Mouse (Mus musculus) mesoderm, embryonic 11.5 days (tissue): ENCODE measurements around the gene Atp1b2.
A peak's percentile ranks its signal among the peaks of the same experiment; 100 is the strongest.

Experiments used
- DNase-seq: peaks from one replicate; pipeline ENCODE4 v3.0.0-alpha.2; 2012; ENCODE audit warnings: low read depth, low spot score

The Atp1b2 gene

DNA sequence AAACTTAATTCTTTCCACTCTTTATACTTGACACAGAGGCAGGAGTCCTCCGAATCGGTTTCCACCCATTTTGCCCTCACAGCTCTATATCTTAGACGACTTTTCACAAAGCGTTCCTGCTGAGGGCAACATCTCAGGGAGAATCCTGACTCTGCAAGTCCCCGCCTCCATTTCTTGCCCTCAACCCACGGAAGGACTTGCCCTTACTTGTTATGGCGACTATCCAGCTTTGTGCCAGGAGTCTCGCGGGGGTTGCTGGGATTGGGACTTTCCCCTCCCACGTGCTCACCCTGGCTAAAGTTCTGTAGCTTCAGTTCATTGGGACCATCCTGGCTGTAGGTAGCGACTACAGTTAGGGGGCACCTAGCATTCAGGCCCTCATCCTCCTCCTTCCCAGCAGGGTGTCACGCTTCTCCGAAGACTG, 25.6 kb downstream of the Atp1b2 start, which contains the start of the genes Wrap53 and Trp53:
Gene Wrap53 (minus strand): TSS at position 165 of the 424 bp plus-strand sequence.
Gene Trp53 (plus strand): TSS at position 269 of the 424 bp plus-strand sequence.
- peak; percentile 95 for DNase-seq

DNA sequence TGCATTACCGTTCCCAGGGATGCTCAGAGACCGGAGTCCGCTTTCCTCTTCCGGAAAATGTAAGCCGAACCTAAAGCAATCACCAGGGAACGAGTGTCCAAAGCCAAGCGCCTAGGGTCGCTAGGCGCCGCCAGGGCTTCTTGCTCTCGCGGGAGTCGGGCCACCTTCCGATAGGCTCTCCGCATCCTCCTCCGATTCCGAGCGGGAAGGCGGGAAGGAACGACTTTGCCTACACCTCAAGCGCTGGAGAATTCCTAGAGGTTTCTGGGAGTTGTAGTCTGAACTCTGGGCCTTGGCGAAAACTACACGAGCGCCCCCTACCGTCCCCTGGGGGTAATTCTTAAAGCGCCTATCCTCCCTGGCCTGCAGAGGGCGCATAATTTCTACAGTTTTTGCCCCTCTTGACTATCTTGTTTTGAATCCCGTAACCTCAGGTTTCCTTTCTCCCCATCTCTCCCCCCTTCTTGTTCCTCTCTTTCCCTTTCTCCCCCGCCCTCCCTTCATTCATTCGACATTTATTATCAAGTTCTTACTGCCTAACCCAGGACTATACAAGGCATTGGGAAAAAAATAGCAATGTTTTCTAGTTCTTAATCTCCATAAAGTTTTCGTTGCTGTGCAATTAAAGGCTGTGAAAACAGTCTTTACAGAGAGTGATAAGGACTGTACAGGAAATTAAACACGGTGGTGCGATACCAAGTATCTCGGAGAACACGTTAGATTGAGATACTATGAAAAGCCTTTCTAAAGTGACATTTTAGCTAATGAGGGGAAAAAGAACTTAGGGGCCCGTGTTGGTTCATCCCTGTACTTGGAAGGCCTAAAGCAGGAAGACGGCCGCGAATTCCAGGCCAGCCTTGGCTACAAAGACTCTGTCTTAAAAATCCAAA, 26.4 kb downstream of the Atp1b2 start:
- DNase-seq: peak; percentile 99

DNA sequence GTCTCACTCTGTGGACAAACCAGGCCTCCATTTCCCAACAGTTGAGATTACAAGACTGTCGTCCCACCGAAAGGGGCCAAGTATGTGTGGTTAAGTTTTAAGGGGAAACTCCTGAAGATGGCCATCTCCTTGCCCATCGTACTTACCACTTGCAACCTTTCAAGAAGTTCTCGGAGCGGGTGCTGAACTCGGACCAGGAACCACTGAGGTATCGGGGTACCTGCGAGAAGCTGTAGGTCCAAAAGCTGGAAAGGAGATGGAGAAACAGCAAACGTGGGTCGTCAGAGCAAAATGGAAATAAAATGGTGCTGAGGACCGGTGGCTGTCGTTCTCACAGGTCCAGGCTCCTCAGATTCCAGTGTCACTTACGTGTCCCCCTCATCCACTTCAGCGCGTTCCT, 27.4 kb downstream of the Atp1b2 start:
- DNase-seq: no peak

DNA sequence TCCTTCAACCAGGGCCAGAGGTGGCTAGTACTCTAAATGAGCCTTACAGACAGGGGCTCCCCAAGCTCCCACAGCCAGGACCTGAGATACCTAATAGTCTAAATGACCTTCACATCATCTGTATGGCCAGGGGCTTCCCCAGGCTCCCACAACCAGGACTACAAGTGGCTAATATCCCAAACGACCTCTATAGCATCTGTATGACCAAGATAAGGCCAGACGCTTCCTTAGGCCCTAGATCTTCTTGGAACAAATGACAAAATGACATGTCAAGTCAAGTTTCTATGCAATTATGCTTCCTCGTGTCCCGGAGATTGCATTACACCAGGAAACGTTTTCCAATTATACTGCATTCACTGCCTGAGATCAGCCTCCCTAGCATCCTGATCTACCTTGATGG, 29.4 kb downstream of the Atp1b2 start:
- DNase-seq: no peak

DNA sequence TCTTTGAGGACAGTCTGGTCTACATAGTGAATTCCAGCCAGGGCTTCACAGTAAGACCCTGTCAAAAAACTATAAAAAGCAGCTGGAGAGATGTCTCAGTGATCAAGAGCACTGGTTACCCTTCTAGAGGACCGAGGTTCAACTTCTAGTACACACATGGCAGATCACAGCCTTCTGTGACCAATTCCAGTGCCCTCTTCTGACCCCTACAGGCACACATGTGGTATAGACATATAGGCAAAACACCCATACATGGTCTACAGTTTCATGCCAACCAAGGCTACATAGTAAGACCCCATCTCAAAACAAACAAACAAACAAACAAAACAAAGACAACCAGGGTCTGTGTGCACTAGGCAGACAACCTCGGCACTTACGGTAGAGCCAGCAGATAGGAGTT, 30.5 kb downstream of the Atp1b2 start:
- DNase-seq: peak; percentile 56

DNA sequence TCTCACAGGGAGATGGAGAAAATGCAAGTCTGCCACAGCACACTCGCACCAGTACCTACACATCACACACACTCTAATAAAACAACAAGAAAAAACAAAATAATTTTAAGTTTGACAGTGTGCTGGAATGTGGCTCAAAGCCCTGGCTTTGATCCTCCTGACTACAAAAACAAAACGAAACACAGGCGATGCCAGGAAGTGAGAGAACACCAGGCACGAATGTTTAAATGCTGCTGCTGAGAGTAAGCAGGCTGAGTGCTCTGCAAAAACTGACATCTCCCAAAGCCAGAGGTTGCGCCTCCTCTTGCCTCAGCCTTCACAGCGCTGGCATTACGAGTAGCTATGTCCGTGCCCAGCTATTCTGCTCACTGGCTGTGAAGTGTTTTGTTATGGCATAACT, 40.6 kb downstream of the Atp1b2 start:
- no peak for DNase-seq

DNA sequence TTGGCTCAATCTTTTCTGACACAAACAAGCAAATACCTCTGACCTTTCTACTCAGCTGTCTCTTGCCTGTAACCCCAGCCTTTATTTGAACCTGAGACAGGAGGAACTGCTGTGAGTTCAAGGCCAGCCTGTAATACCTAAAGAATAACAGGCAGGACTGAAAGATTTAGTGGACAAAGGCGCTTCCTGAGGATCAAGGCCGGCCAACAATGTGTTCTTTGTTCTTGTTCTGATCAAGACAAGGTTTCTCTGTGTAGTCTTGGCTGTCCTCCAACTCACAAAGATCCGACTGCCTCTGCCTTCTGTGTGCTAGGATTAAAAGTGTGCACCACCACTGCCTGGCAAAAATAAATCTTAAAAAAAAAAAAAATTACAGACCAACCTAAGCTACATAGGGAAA, 41.4 kb downstream of the Atp1b2 start:
- DNase-seq: no peak

DNA sequence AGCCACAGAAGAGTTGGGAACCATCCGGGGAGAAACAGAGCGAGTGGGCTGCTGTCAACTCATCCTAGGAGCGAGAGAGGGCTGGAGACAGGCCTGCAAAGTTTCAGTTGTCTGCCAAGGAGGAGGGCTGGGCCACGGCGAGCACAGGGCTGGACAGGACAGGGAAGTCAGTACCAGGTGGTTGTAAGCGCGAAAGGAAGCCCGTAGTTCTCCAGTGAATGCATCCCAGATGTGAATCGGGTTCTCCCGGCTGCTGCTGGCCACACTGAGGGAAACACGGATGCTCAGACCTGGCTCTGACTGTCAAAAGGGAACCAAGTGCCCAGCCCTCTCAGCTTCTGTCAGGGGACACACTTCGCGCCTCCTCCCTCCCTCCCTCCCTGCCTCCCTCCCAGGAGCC, 42.4 kb downstream of the Atp1b2 start:
- no peak for DNase-seq

DNA sequence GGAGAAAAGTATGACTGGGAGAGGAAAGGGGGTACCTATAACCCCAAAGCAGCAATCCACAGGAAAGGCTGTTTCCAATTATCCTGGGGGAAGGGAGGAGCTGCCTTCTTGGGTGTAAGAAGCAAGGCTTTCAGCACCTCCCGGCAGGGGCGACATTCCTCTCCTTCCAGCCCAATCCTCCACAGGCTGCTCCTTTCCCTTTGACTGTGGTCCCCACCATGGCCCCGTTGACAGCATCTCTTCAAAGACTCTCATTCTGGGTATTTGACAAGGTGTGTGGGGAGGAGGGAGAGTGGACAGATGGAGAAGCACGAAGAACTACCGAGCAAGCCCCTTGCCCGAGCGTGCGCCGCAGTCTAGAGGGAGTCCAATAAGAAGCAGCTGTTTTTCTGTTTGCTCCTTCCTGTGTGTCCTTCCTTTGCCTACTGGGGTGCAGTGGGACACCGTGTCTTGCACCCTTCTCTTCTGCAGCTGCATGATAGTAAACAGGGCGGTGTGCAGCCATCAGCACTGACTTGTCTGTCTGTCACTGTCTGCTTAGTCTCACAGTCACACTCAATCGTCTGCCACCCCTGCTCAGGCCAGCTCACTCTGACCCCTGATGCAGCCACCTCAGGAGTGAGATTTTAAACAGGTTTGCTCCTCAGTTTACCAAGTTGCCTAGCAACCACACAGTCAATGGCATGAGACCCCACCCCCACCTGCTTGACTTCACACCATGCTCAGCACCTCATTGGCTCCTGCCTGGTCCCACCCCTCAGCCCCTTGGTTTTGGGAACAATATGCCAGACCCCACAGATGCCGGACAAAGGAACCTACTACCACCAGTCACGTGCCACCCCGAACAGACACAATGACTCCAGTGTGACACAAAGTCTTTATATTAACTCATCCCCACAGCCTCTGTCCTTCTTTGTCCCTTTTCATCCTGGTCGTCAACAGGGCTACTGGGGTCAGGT, 44.6 kb downstream of the Atp1b2 start:
- DNase-seq: peak; percentile 74

DNA sequence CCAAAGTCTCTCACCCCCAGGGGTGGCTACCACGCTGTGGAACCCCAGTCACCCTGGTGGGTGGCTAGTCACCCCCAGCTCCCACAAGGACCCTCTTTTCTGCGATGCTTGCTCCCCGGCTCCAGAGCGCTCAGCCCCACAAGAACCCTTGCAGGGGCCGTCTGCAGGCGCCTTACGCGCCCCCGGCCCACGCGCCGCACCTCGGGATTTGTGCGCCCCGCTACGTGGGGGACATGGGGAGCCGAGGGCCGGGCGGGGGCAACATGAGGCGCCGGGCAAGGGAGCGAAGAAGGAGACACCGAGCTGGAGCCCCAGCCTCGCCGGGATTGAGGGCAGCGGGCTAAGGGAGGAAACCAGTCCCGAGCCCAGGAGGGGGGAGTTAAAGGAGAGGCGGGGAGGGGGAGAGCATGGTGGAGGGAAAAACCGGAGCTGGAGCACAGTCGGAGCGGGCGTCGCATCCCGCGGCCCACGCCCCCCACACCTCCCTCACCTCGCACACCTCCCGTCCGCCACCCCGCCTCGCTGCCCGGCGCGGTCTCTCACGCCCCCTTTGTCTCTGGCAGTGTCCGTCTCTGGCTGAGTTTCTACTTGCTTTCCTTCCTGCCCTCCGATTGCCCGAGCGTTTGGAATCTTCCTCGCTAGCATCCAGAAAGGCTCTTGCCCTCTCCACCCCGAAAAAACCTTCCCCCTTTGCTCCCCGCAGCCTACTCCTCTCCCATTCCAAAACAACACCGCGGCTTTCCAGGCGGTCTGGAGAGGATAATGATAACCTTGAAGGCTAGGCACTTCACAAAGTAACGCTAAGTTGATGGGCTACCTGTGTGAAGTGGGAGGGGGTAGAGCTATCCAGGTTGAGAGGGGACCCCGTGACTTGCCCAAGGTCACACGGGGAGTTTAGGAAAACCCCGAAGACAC, 45.6 kb downstream of the Atp1b2 start, which contains the start of gene Efnb3:
Gene Efnb3 (minus strand): TSS at position 355 of the 915 bp plus-strand sequence.
- DNase-seq: peak; percentile 80

DNA sequence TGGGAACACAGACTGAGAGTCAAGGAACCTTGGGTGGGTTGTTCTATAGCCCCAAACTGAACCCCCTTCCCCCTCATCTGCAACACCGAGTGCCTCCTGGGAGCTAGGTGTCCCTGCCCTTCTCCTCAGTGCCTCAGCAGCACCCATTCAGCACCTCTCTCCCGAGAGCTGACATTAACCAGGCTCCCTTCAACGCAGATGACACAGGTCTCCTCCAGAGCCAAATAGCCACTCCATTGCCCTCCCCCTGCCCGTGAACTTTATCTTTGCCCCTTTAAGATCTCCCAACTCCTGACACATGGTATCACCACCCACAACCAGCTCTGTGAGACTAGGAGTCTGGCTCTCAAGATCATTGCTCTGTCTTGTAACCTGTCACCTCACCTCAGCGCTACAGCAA, 46.6 kb downstream of the Atp1b2 start:
- no peak for DNase-seq

DNA sequence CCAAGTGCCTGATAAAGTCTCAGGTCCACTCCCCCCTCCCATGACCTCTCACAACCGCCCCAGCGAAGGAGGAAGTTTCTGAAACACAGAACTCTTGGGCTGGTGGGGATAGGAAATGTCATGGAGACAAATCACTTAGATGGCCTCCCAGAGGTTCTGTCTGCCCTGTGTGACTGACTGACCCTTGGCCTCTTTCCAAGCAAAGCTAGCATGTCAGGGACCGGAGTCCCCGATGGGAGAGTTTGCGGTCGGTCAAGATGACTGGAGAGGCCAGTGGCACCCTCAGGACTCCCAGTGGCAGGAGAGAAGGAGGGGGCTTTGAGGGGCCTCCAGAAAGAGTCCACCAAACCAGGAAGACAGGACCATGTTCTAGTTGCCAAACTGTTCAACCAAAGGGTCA, 47.0 kb downstream of the Atp1b2 start:
- DNase-seq: no peak

DNA sequence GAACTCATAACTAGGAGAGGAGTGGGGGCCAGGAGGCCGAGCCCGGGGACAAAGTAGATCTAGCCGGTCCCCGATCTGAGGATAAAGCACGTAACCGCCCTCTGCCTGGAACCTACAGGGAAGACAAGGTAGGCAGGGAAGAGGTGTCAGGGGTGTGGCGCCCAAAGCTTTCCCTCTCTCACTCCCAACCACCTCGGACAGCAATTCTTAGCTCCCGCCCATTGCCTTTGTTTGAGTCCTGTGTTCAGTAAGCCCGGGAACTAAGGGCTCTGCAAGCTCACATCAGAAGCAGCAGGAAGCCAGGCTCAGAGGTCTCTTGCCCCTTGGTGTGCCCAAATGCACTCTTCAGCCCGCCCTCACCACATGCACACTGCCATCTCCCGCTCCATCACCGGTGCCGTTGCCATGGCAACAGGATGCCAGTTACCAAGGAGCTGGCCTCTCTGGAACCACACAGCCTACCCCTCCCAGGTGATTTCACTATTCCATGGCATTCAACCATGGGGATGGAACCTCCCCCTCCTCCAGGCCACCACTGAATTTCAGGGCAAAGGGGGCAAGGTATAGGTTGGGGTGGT, 48.3 kb downstream of the Atp1b2 start:
- DNase-seq: peak; percentile 79

DNA sequence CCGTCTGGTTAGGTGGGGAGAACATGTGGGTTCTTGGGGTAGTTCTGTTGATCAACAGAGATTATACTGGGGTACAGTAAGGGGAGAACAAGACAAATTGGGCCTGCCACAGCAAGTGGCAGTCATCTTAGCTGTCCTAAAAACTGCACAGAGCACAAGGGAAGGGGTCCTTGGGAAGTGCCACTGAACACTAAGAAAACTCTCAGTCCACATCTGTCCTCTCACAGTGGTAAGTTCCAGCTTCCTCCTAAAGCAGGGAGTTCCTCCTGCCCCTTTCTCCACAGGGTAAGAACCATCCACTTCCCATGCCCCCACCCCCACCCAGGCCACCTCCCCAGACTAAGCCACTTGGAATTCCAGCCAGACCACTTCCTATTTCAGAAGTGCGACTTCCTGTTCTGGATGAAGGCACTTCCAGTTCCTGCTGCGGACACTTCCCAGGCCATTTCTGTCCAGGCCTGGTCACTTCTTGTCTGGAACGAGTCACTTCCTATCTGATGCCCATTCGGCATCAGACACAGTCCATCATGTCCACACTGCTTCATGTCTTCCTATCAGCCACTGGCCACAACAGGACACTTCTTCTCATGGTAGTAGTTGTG, 51.1 kb downstream of the Atp1b2 start:
- DNase-seq: no peak

DNA sequence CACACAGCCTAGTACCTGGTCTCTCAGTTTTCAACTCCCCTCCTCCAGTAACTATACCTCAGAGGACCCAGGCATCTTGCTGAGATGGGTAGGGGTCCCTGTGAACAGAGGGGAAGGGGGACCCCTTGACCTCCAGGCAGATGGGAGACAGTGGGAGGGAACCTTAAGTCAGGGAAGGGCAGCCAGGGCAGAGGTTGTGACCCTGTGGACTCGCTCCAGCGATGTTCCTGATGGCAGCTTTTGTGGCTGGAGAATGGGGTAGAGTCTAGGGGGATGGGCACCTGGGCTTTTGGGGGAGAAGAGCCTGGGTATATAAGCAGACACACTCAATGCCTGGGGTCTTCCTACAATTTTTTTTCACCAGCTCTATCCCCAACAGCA, 52.4 kb downstream of the Atp1b2 start:
- no peak for DNase-seq

DNA sequence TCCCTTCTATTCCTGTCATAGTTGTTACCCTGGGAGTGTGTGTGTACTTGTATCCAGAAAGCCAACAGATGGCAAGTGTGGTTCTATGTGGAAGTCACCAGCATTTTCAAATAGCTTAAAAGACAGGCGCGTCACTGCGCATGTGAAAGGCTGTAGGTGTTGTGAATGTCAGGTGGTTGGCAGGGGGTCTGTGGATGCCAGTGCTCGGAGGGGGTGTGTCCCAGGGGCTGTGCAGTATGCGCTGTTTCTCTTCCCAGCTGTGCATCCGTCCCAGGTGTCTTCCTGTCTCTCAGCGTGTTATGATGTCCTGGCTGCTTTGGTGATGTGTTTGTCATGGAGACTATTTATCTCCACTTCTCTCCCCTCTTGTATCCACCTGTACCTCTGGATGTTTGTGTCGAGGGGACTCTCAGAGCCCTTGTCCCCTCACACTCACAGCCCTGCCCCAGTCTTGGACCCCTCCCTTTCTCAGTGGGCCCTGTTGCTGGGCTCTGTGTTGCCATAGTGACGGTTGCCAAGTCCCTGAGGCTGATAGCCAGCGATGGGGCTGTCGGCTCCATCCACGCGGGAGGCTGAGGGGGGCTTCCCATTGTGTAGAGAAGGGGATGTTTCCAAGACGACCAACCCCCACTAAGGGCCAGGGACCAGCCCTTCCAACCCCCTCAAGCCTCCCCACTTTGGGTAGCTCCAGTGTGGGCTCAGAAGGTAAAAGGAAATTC, 53.0 kb downstream of the Atp1b2 start:
- peak; percentile 85 for DNase-seq

DNA sequence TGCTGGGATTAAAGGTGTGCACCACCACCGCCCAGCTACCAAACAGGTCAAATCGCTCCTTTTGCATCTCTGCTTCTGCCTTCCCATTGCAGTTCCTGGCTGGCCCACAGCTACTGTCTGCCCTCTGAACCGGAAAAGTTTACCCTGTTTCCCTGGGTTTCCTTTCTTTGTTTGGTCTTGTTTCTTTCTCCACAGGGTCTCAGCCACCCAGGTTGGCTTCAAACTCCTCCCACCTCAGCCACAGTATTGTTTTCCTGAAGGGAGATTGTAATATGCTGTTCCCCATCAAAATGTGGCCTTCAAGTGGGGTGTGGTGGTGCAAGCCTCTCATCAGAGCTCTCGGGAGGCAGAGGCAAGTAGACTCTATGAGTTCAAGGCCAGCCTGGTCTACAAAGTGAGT, 54.4 kb downstream of the Atp1b2 start:
- DNase-seq: no peak
